Mouse (Mus musculus) T-helper 17 cell (primary cell): ENCODE data around the gene Gm8082.

ENCODE experiments used
- in situ Hi-C, 2 experiments: fragments of 300-600 bp; cut with MboI, MseI; formaldehyde crosslinking; loops; 1 replicate in 1 of 2; 2 replicates in 1 of 2; pipeline ENCODE4 v1.15.1; 2025; ENCODE audit warnings: high pct_unique_total_duplicates in 2 of 2

Gene Gm8082

DNA sequence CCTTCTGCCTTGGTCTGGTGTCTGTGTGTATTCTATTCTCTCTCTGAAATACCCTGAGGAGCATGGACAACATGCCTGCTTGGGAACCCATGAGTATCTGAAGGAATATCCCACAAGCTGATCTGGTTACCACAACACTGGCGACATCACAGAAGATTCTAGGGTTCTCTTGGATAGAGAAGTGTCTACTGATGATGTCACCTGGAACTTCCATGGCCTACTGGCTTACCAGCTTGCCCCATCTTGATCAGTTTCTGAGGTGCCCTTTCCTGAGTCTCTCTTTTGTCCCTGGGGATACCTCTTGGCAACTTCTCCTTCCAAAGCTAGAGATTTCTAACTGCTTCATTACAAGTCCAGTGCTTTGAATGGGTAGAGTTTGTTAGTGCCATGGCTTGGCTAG is at the start of gene Gm8082:
TSS of gene Gm8082 (minus strand) at position 101 of the 400 bp plus-strand sequence.
- in situ Hi-C loops, result loop anchor here (5.0 to 25.0 kb wide), 3 partner anchors 231 to 1881 kb away; partner anchors contain the start of genes Gm7929 (in 2 of the 2), Gm3015 (in 1 of the 2) and Mat1a (in 1 of the 2)

DNA sequence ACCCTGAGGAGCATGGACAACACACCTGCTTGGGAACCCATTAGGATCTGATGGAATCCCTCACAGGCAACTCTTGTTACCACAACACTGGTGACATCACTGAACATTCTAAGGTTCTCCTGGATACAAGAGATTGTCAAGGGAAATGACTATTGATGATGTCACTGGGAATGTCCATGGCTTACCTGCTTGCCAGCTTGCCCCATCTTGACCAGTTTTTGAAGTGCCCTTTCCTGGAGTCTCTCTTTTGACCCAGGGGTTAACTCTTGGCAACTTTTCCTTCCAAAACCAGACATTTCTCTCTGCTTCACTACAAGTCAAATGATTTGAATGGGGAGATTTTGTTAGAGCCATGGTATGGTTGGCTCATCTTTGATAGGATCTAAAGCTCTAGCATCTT is 22.1 kb upstream of the Gm8082 start, which contains the start of gene Gm10376:
TSS of gene Gm10376 (minus strand) at position 101 of the 400 bp plus-strand sequence.
- in situ Hi-C loops, result loop anchor here in 1 of 2 experiments (10.0 kb wide), 1 partner anchor 1031 kb away; the partner anchor contains the start of gene Gm3543
